Mouse (Mus musculus) forebrain, postnatal 0 days (tissue): ENCODE measurements around the gene Aplp1. TPM values are rescaled to one million over a fixed set of nuclear protein-coding genes. Genes with fewer than 3 reads are reported as not detected.
A peak's percentile ranks its signal among the peaks of the same experiment; 100 is the strongest.

ENCODE experiments used
- ATAC-seq: fragments of 200-750 bp; cut with Nextera tagmentation; 2 replicates; pipeline ENCODE4 v1.8.0; 2017; ENCODE audit warnings: mild to moderate bottlenecking, moderate library complexity
- DNase-seq: peaks from one replicate; pipeline ENCODE4 v3.0.0-alpha.2; 2015
- H3K27ac ChIP-seq: fragments of 300-500 bp; sonication (generic); 2 replicates; pipeline ENCODE4 v1.5.1; 2014; ENCODE audit warnings: low read depth, mild to moderate bottlenecking, antibody characterized with exemption, low read length, moderate library complexity, mixed read lengths
- H3K27me3 ChIP-seq: fragments of 300-500 bp; sonication (generic); 2 replicates; pipeline ENCODE4 v1.6.1; 2014; ENCODE audit warnings: mild to moderate bottlenecking, low read length, mixed read lengths; ENCODE audit not compliant: insufficient read depth
- H3K36me3 ChIP-seq: fragments of 300-500 bp; sonication (generic); 2 replicates; pipeline ENCODE4 v1.6.1; 2014; ENCODE audit warnings: mild to moderate bottlenecking, moderate library complexity; ENCODE audit not compliant: insufficient read depth
- H3K4me1 ChIP-seq: fragments of 300-500 bp; sonication (generic); 2 replicates; pipeline ENCODE4 v1.6.1; 2014; ENCODE audit warnings: antibody characterized with exemption; ENCODE audit not compliant: insufficient read depth
- H3K4me2 ChIP-seq: fragments of 300-500 bp; sonication (generic); 2 replicates; pipeline ENCODE4 v1.6.1; 2014; ENCODE audit warnings: low read depth, mild to moderate bottlenecking, moderate library complexity
- H3K4me3 ChIP-seq: fragments of 300-500 bp; sonication (generic); 2 replicates; pipeline ENCODE4 v1.5.1; 2014; ENCODE audit warnings: low read depth, low read length, mixed read lengths
- H3K9ac ChIP-seq: fragments of 300-500 bp; sonication (generic); 2 replicates; pipeline ENCODE4 v1.6.1; 2014; ENCODE audit warnings: mild to moderate bottlenecking
- H3K9me3 ChIP-seq: fragments of 300-500 bp; sonication (generic); 2 replicates; pipeline ENCODE4 v1.6.1; 2016; ENCODE audit warnings: low read length
- CTCF ChIP-seq: sonication (generic); IDR thresholded peaks from 2 replicates; pipeline ENCODE4 v1.5.1; 2016; ENCODE audit warnings: antibody characterized with exemption, control low read depth, low read depth
- WGBS: fragments of 180-500 bp; shearing (Covaris S2); extraction: QIAGEN DNeasy Blood & Tissue Kit; methylation state at CpG from one replicate; pipeline ENCODE4 v1.1.7; 2014; 5-methylcytosine and 5-hydroxymethylcytosine counted together
- polyA plus RNA-seq: library from polyadenylated mRNA; unstranded; fragments of >200 nt; fragmentation: Nextera tagmentation; extraction: Ambion mirVana; gene quantifications from 2 replicates; pipeline ENCODE4 v1.2.1, GENCODE M21; 2015
- total RNA-seq: library from RNA; depleted of rRNA; stranded (reverse); fragments of >200 nt; gene quantifications from 2 replicates; pipeline ENCODE4 v1.2.3, GENCODE M21; 2014

The Aplp1 gene
- total and polyA plus RNA-seq, 2 experiments from 2014 or later, result 834 to 867 TPM

DNA sequence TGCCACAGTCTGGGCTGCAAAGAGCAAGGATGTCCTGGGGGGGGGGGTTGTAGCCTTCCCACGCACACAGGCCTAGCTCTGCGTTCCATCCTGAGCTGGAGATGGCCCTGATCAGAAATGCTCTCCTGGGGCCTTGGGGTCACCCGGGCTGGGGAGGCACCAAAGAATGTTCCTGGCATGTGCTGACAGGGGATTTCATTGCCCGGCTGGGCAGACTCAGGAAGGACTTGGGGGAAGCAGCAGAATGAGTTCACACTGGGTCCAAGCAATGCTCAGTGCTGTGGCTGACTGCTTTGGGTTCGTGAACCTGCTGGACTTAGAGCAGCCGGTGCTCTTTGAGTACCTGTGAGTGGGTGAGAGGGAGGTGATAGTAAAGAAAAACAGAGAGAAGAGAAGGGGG lies 14.1 kb upstream of the Aplp1 start:
- no peak overlapping the region for H3K4me2 ChIP-seq
- 33% methylated on average over 6 of the region's 6 CpGs for WGBS
- ATAC-seq (no peak), DNase-seq (no peak)
- H3K36me3 ChIP-seq, result no peaks in the 10 kb centered on the region
- H3K27ac ChIP-seq, result no peak overlapping the region
- no peak overlapping the region for H3K4me3 ChIP-seq
- no peak for TF ChIP-seq CTCF
- 0 out of 2 replicates have a peak, but pooled peaks cover 4% of the 10 kb centered on the region for H3K9me3 ChIP-seq
- no peak overlapping the region for H3K9ac ChIP-seq
- H3K27me3 ChIP-seq, result peaks cover 70% of the 10 kb centered on the region
- peaks cover 4% of the 10 kb centered on the region; the same call in 1 of the 2 replicates for H3K4me1 ChIP-seq

DNA sequence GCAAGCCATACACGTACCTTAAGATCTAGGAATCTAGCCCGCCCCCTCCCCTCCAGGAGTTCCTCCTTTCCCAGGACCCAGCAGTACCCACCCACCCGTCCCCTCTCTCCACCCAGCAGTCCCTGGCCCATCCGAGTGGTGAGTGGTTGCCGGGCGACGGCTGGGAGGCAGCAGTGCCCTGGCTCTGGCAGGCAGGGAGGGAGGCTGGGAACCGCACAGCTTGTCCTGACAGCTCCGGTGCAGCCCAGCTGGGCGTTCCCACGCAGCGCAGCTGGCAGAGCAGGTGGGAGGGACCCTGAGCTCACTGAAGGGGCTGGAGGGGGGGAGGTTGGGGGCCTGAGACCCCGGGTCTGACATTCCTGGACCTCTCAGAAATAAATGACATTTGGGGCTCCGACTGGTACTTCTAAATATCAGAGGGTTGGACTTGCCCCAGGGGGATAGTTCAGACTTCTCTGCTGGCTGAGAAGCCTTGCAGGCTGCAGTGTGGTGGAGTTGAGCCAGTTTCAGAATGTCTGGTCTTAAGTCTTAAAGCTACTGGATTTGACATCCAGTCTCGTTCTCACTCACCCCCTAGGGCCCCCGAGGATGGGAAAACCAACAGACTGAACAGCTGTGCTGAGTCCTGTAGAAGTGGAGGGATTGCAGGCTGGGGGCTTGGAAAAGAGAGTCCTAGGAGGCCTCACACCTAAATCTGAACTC lies 12.4 kb upstream of the Aplp1 start, which contains the start of the genes Kirrel2 and Nphs1:
Kirrel2 (minus strand) TSS at position 62 of the 702 bp plus-strand sequence.
Nphs1 (plus strand) TSS at position 687 of the 702 bp plus-strand sequence.
- Histone ChIP-seq H3K9ac (no peak within 1 kb of the TSS), H3K27me3 (peaks cover 77% of the 10 kb centered on the region), H3K4me2 (peak within 1 kb of the TSS; percentile 42), H3K4me1 (peaks cover 4% of the 10 kb centered on the region; the same call in 1 of the 2 replicates), H3K9me3 (0 out of 2 replicates have a peak, but pooled peaks cover 4% of the 10 kb centered on the region), H3K27ac (no peak within 1 kb of the TSS), H3K36me3 (no peaks in the 10 kb centered on the region), H3K4me3 (peak within 1 kb of the TSS; percentile 11)
- peak; percentile 56 for DNase-seq
- peak; percentile 92 for ATAC-seq
- WGBS, result 6% methylated on average over 16 of the region's 16 CpGs
- TF ChIP-seq CTCF, result no peak

DNA sequence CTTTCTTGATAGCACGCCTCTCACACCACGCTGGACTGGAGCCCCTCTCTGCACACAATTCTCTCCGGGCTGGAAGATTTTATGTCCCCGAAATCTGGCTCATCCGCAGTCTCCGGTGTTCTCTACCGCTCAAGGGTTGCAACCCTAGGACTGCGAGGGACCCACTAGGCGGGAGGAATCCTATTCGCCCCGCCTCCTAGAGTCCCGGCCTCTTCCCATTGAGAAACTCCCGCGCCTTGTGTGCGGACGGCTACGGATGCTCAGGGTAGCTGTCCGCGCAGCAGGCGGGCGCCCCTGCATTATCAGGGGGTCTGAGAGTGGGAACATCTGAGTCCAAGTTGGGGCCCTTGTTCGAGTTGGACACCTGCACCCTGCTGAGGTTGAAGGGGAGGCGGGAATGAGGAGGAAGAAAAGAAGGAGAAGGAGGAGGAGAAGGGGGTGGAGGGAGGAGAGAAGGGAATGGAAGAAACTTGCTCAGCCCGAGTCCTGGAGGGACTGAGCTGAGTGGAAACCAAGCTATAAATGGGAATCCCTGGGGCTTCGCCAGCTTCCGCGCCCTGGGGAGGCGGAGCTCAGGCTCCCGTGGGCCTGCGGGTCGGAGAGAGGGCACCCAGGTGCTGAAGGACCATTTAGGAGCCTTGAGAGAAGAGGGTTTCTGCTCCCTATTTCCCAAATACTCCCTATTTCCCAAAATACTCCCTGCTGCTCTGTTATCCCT lies 11.7 kb upstream of the Aplp1 start:
- no peak for TF ChIP-seq CTCF
- Histone ChIP-seq H3K4me3 (peak overlapping the region; percentile 11), H3K27me3 (peaks cover 82% of the 10 kb centered on the region), H3K9ac (no peak overlapping the region), H3K4me1 (peaks cover 4% of the 10 kb centered on the region; the same call in 1 of the 2 replicates), H3K36me3 (no peaks in the 10 kb centered on the region), H3K4me2 (peak overlapping the region; percentile 42), H3K9me3 (0 out of 2 replicates have a peak, but pooled peaks cover 4% of the 10 kb centered on the region), H3K27ac (no peak overlapping the region)
- ATAC-seq (no peak; the same call in 1 of the 2 replicates), DNase-seq (no peak)
- under 1% methylated on average over 30 of the region's 31 CpGs for WGBS

DNA sequence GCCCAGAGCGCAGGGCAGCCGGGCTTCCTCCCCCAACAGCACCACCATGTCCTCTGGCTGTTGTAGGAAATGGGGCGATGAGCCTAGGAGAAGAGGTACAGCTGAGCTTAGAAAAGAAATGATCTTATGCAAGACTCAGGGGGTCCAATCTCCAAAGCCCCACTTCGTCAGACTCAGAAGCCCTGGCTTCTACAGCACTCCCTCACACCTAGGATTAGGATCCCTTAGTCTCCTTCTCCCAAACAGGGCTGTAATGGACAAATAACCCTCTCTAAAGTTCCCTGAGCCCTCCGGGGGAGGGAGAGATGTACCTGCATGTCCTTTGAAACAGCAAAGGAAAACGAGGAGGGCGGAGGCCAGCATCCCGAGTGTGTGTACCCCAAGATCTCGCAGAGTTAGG lies 11.2 kb upstream of the Aplp1 start:
- no peak for ATAC-seq
- no peak for DNase-seq
- no peak for TF ChIP-seq CTCF
- Histone ChIP-seq H3K27ac (no peak overlapping the region), H3K4me1 (peaks cover 4% of the 10 kb centered on the region; the same call in 1 of the 2 replicates), H3K9ac (no peak overlapping the region), H3K9me3 (0 out of 2 replicates have a peak, but pooled peaks cover 4% of the 10 kb centered on the region), H3K36me3 (no peaks in the 10 kb centered on the region), H3K4me2 (peak overlapping the region; percentile 42), H3K4me3 (peak overlapping the region; percentile 11; the same call in 1 of the 2 replicates), H3K27me3 (peaks cover 82% of the 10 kb centered on the region)
- 2% methylated on average over 9 of the region's 9 CpGs for WGBS

DNA sequence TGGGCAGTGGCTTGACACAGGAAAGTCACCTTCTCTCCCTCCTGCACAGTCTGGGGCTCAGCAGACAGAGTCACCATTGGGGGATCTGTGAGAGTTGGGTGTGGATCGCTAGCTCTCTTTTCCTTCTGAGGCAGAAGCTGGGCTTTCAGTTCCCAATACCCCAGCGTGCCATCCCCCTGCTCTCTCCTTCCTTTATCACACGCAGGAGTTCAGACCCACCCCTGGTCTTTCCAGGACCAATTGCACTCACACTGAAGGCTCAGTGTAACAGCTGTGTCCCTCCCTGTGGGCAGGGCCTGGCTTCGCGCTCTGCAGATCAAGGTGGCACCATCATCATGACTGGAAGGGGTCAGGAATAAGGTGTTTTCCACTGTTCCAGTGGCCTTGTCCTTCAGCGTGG lies 8.9 kb upstream of the Aplp1 start:
- no peak overlapping the region for H3K4me3 ChIP-seq

DNA sequence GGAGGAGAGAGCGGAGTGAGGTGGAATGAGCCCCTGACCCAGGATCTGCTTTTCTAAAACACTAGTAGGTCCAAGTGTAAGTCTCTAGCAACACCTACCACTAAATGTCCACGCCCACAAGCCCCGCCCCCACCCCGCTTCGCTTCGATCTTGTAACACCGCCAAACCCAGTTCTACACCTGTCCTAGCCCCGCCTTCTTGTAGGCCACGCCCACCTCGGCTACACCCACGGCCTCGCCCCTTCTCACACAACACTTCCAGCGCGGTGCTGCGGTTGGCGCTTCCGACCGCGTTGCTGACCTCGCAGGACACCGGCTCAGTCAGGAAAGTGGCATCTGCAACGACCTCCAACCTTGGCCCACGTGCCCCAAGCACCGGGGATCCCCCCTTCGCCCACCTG lies 8.4 kb upstream of the Aplp1 start:
- H3K36me3 ChIP-seq, result no peaks in the 10 kb centered on the region
- peaks cover 57% of the 10 kb centered on the region for H3K27me3 ChIP-seq
- H3K9ac ChIP-seq, result no peak overlapping the region
- WGBS, result 2% methylated on average over 25 of the region's 25 CpGs
- TF ChIP-seq CTCF, result no peak
- peaks cover 4% of the 10 kb centered on the region; the same call in 1 of the 2 replicates for H3K4me1 ChIP-seq
- 0 out of 2 replicates have a peak overlapping the region, but pooled peaks have one; percentile 8 for H3K4me2 ChIP-seq
- DNase-seq (no peak), ATAC-seq (no peak)
- H3K9me3 ChIP-seq, result 0 out of 2 replicates have a peak, but pooled peaks cover 4% of the 10 kb centered on the region
- H3K4me3 ChIP-seq, result 0 out of 2 replicates have a peak overlapping the region, but pooled peaks have one; percentile 2
- H3K27ac ChIP-seq, result no peak overlapping the region

More for the DNA sequence above, 8.9 kb upstream of the Aplp1 start:
- no peak for TF ChIP-seq CTCF
- H3K9me3 ChIP-seq, result 0 out of 2 replicates have a peak, but pooled peaks cover 4% of the 10 kb centered on the region
- H3K27me3 ChIP-seq, result peaks cover 60% of the 10 kb centered on the region
- H3K9ac ChIP-seq, result no peak overlapping the region
- no peak for ATAC-seq
- WGBS, result 10% methylated on average over 6 of the region's 6 CpGs
- peaks cover 4% of the 10 kb centered on the region; the same call in 1 of the 2 replicates for H3K4me1 ChIP-seq
- no peak overlapping the region for H3K27ac ChIP-seq
- DNase-seq, result no peak
- no peak overlapping the region for H3K4me2 ChIP-seq
- H3K36me3 ChIP-seq, result no peaks in the 10 kb centered on the region
